Mouse (Mus musculus): ENCODE data around the gene Patj.
"Not testable (repeated sequence)": the region's sequence is repeated elsewhere in the genome, so short reads cannot be mapped to it uniquely, and the experiment has no call there.

Patj gene

DNA sequence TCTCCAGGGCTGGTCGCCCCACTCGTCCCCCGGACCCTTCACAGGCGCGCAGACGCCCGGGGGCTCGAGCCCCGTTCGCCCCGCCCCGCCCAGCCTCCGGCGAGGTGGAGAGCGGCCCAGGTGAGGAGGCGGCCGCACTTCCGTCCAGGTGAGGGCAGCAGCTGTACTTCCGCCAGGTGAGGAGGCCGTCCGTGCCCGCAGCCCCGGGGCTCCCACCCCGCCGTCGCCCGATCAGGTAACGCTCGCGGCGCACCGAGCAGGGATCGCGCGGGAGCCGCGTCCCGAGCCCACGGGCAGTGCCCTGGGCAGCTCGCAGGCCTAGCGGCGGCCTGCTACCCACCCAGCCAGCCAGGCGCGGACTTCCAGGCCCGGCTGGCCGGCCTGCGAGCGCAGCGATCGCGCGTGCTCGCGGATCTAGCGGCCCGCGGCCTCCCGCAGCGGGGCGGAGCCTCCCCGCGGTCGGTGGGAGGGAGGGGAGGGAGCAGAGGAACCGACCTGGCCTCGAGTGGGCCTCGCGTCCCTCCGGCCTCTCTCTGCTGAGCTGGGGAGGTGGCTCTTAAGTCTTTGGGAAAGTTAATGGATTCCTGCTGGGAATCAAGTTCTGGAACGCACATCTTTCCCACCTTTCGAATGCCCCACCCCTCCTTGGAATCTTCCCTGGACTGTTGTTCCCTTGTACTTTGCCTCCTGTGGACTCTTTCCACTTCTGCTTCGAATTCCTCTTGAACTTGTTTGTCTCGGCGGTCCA is at the start of gene Patj:
Gene Patj (plus strand): TSS at position 96 of the 748 bp plus-strand sequence.
- in situ Hi-C loops (cut with MboI, MseI): loop anchor here (5.0 to 25.0 kb wide), 2 partner anchors 36 to 1541 kb away; partner anchors contain the start of genes Itgb3bp (in 1 of the 2) and Pgm1 (in 1 of the 2)

DNA sequence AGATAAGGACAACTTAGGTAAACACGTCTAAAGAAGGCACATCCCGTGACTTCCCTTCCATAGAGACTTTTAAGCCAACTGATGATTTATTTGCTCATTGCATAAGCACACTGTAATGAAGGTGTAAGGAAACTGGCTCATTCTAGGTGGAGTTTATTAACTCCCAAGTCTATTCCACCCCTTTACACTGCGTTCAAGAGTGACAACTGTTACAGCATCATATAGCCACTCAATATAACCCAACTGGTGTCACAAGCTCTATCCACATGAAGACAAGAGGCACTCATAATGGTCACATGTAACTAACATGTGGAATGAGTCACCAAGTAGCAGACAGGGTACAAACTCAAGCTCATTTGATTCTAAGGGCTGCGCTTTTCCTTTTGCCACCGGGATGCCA is 47.0 kb upstream of the Patj start:
- in situ Hi-C loops (cut with MboI, MseI): loop anchor here in 1 of 2 experiments (25.0 kb wide), 1 partner anchor 364 kb away; no protein-coding TSS in a partner anchor

- in situ Hi-C loops (cut with MboI, MseI): loop anchor here in 1 of 2 experiments (25.0 kb wide), 1 partner anchor 329 kb away; no protein-coding TSS in a partner anchor
Observed at GRCm38 (mm10) chr4:98358034-98358809, 37.4 kb upstream of the Patj start.

GRCm38 (mm10) chr4:98375401-98375800 is 20.2 kb upstream of the Patj start:
- in situ Hi-C loops (cut with MboI, MseI): loop anchor here in 1 of 2 experiments (25.0 kb wide), 1 partner anchor 1562 kb away; the partner anchor contains the start of genes Itgb3bp and Pgm1

GRCm38 (mm10) chr4:98376943-98377342 is 18.6 kb upstream of the Patj start:
- in situ Hi-C loops (cut with MboI, MseI): loop anchor here in 1 of 2 experiments (25.0 kb wide), 1 partner anchor 1560 kb away; the partner anchor contains the start of genes Itgb3bp and Pgm1

DNA sequence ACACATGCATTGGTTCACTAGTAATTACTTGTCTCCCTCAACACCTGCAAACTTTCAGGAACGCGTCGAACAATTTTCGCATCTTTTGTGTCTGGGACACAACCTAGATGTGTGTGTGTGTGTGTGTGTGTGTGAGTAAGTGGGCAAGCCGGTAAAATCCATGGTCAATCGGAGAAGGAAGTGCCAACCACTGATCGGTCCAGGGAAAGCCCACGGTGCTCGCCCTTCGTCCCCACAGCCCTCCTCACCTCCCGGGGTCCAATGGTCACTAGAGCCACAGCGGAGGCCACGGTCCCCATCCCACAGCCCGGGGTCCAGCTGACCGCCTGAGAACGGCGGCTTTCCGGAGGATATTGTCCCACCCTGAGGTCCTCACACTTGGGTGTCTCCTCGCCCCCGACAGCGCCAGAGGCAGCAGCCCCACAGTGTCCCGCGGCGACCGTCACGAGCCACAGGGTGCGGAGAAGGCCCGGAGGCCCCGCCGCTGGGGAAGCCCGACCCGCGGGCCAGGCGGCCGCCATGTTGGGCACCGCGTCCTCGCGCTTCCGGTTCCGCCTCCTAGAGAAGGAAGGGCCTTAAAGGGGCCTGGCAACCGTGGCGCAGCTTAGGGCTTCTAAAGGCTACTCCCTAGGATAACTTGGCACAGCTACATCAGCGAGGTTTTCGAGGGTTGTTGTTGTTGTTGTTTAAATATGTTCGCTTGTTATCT is 12.7 kb upstream of the Patj start, which contains the start of gene Tm2d1:
Gene Tm2d1 (minus strand): TSS at position 591 of the 709 bp plus-strand sequence.
- in situ Hi-C loops (cut with MboI, MseI): loop anchor here in 1 of 2 experiments (25.0 kb wide), 1 partner anchor 1554 kb away; the partner anchor contains the start of genes Itgb3bp and Pgm1

- in situ Hi-C loops (cut with MboI, MseI): loop anchor here in 1 of 2 experiments (25.0 kb wide), 1 partner anchor 1552 kb away; the partner anchor contains the start of genes Itgb3bp and Pgm1
Observed at GRCm38 (mm10) chr4:98385036-98385435, 10.5 kb upstream of the Patj start.

GRCm38 (mm10) chr4:98395346-98395689 is 267 bp upstream of the Patj start:
- in situ Hi-C loops (cut with MboI, MseI): loop anchor here (5.0 to 25.0 kb wide), 2 partner anchors 37 to 1542 kb away; partner anchors contain the start of genes Itgb3bp (in 1 of the 2) and Pgm1 (in 1 of the 2)

DNA sequence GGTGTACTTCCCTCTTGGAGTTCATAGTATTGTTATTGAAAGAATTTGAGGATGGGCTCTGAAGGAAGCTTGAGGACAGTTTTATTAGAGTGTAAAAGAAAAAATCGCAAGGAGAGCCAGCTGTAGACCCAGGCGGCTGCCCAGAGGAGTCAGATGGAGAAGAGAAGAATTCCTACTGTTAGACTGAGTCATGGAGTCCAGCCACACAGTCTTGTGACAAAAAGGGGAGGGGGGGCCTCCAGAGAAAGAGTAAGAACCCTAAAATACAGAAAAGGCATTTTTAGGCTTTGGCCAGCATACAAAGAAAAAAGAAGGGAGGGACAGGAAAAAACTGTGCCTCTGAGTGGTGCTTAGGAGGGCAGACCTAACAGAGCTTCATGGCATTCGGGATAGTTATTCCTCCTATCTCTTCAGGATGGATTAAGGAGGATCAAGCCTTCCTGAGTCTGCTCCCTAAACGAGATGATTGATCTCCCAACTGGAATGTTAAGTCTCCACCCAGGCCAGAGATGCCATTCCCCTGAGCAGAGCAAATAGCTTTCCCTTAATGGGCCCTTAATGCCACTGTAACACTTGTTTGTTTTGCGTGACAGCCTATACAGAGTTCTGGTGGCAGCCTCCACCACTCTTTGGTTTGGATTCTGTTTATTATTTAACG is 5.5 kb downstream of the Patj start:
- in situ Hi-C loops (cut with MboI, MseI): no loop called here

DNA sequence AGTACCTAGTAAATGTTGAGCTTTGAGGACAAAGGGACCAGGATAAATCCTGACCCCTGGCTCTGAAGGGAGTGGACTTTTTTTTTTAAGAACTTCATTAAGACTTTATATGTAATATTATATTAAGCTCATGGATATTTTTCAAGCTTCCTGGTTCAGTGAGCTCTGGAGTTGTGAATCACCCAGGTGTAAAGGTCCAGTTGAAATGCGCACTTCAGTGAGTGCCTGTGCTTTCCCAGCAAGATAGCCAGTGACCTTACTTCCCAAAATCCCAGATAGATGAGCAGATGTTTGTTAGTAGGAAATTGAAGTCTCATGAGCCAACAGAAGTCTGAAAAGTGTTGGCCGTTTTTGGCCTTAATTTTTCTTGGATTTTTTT is 6.0 kb downstream of the Patj start:
- in situ Hi-C loops (cut with MboI, MseI): no loop called here

DNA sequence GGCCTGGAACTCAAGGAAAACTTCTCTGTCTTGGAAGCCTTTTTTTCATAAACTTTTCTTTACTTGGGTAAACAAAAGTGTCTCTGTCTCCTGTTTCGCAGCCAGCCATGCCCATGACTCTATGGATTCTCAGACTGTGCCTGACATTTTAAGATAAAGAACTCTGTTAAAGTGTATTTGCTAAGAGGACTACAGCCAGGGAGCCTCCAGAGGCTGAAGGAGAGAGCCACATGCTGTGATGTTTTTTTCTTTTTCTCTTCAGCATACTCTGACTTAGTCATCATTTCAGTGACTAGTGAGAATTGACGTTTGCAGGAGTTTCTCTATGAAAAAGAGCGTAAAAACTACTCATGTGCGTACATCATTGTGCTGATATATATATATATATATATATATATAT is 7.9 kb downstream of the Patj start:
- in situ Hi-C loops (cut with MboI, MseI): no loop called here

- in situ Hi-C loops (cut with MboI, MseI): no loop called here
Observed at GRCm38 (mm10) chr4:98404412-98404811, 8.8 kb downstream of the Patj start.

DNA sequence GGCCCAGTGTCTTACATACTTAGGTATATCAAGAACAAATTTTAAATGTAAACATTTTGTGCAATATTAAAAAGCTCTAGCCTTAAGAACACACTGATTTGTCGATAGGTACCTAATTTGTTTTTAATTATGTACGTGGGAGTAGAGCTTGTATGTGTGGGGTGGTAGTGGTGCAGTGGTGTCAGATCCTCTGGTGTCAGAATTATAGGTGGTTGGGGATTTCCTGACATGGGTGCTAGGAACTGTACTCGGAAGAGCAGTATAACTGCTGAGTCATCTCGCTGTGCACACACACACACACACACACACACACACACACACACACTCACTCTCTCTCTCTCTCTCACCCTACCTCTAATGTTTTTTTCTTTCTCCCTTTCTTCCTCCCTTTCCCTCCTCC is 12.9 kb downstream of the Patj start:
- in situ Hi-C loops (cut with MboI, MseI): no loop called here

DNA sequence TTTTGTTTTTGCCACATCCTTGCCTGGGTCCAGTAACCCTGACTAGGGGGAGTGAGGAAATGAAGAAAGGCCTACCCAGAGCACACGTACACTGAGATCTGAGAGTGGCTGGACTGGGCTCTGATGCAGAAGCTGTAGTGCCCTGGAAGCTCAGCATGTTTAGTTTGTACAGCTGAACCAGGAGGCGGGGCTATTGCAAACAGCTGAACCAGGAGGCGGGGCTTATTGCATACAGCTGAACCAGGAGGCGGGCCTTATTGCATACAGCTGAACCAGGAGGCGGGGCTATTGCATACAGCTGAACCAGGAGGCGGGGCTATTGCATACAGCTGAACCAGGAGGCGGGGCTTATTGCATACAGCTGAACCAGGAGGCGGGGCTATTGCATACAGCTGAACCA is 19.6 kb downstream of the Patj start:
- in situ Hi-C loops (cut with MboI, MseI): not testable (repeated sequence)

DNA sequence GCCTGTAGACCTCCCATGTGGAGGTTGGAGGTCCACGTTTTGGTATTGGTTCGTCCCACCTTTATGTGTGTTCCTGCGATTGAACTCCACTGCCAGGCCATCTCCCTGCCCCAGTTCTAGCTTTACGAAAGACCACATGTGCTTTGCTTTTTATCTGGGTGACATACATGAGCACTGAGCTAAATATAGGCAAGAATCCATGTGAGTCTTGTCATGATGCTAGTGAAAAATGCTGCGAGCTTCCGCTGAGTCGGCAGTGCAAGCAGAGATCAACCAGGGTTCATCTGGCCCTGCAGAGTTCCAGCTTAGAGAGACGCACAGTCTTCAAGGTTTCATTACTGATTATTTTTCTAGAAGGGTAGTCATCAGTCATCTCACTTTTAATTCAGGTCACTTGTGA is 32.8 kb downstream of the Patj start:
- in situ Hi-C loops (cut with MboI, MseI): no loop called here

DNA sequence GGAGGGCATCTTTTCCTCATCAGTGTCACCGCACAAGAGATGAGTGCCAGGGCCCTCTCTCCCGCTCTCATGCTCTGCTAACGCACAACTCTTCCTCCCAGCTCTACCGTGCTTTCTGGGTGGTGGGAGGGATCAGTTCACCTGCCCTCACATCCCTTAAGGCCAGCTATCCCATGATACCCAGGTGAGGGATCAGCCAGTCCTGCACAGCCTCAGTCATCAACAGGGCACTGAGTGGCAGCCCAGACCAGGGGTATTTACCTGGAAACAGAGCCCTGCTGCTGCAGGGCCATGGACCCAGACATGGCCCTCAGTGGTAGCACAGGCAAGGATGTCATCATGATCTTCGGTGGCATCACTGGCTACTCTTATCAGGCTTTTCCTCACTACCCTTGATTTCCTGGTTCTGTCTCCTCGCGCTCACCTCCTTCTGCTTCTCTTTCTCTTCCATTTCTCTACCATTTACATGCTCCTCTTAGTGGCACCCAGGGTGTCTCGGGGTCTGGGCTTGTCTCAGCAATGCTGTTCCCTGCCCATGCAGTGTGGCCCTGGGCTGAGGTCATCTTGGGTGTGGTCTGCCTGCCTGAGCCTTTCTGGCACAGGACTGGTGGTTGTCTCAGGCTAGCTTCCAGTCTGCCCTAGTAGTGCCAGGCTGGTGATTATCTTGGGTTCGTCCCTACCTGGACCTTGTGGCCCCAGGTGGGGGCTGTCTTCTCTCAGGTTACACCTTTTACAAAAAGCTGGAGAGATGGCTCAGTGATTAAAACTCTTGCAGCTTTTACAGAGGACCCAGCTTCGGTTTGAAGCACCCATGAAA is 40.3 kb downstream of the Patj start:
- in situ Hi-C loops (cut with MboI, MseI): loop anchor here in 1 of 2 experiments (10.0 kb wide), 1 partner anchor 489 kb away; the partner anchor contains the start of gene Usp1

DNA sequence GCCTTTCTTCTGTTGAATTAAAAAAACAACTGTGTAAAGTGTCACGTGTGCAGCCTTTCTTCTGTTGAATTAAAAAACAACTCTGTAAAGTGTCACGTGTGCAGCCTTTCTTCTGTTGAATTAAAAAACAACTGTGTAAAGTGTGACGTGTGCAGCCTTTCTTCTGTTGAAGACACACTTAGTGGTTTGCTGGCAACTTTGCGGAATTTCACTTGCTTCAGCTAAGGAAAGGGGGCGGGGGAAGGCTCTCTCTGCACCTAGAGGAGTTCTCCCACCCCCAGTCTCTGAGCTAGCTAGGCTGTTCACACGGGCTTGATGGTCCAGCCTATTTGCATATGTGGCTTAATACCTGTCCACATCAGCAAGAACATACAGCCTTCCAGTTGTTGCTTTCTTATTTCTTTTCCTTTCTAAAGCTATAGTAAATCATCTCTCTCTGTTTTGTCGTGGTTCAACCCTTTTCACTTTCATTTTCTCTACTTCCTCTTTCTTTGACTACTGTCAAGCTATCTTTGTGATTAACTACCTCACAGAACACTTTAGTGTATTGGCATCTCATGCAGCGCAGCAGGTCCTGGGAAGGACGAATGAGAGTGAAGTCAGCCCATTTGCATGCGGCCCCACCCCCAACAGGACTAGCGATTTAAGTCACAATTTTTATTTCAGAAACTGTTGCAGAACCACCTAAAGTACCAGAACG is 41.2 kb downstream of the Patj start:
- in situ Hi-C loops (cut with MboI, MseI): loop anchor here in 1 of 2 experiments (10.0 kb wide), 1 partner anchor 488 kb away; the partner anchor contains the start of gene Usp1

- in situ Hi-C loops (cut with MboI, MseI): loop anchor here in 1 of 2 experiments (10.0 kb wide), 1 partner anchor 485 kb away; the partner anchor contains the start of gene Usp1
Observed at GRCm38 (mm10) chr4:98439261-98440005, 43.8 kb downstream of the Patj start.
